Mouse (Mus musculus): ENCODE data around the gene Ifi35.

- 0 out of 2 replicates have a peak, but pooled peaks have one; percentile 14 for TF ChIP-seq CTCF (IDR thresholded peaks at IDR 0.05; ENCODE audit: borderline replicate concordance, insufficient read depth, low read length)
- 0 out of 2 replicates have a peak, but pooled peaks have one; percentile 18 for TF ChIP-seq POLR2A (IDR thresholded peaks at IDR 0.05; ENCODE audit: low read depth, low read length)
These were observed 19.5 kb downstream of the Ifi35 start for GRCm38 (mm10) chr11:101467477-101468262.

Measured in embryonic fibroblast, embryonic 13.5 days (primary cell).